ENCODE assay signal across 30 mouse cellular contexts in the genomic region with DNA sequence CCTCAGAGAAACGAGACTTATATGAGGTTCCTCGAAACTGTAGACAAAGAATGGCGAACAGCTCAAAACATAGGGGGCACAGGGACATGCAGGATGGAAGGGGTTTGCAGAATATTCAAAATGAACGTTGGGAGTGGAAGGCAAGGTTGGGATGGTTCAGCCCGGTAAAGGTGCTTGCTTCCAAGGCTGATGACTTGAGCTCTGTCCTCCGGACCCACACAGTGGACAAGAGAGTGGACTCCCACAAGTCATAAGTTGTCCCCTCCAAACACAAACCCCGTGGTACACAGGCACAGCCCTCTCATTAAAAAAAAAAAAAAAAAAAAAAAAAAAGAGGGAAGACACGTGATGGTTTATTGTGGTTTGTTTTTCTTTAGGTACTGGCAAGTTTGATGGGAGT.
"Had no signal": no experiment of that assay in that cellular context is flagged by ENCODE, and none has a peak within 500 bp of the region (broad histone marks: within the 10 kb centered on the region; RNA-seq: fewer than 3 reads in every experiment).

No protein-coding gene starts in this region.

- H3K4me3 ChIP-seq: limb, embryonic 10.5 days; limb, embryonic 15.5 days; liver, embryonic 12.5 days; liver, embryonic 13.5 days; liver, embryonic 15.5 days; lung, embryonic 15.5 days; megakaryocyte, embryonic 14.5 days; midbrain, embryonic 10.5 days; midbrain, embryonic 12.5 days; midbrain, embryonic 13.5 days; midbrain, embryonic 15.5 days; myocyte; neural tube, embryonic 12.5 days had no signal

- H3K4me2 ChIP-seq: liver, embryonic 11.5 days; liver, embryonic 12.5 days; liver, embryonic 13.5 days; liver, embryonic 15.5 days; lung, embryonic 14.5 days; lung, embryonic 15.5 days; neural tube, embryonic 12.5 days had no signal

- H3K27ac ChIP-seq: limb, embryonic 10.5 days; limb, embryonic 12.5 days; limb, embryonic 13.5 days; limb, embryonic 15.5 days; liver, embryonic 12.5 days; liver, embryonic 13.5 days; liver, embryonic 14.5 days; liver, embryonic 15.5 days; lung, embryonic 15.5 days; macrophage; midbrain, embryonic 12.5 days; midbrain, embryonic 15.5 days; neural tube, embryonic 12.5 days had no signal

- H3K9ac ChIP-seq: limb, embryonic 12.5 days; limb, embryonic 13.5 days; limb, embryonic 15.5 days; liver, embryonic 12.5 days; liver, embryonic 13.5 days; liver, embryonic 14.5 days; liver, embryonic 15.5 days; liver, postnatal 0 days; lung, embryonic 14.5 days; lung, embryonic 15.5 days; midbrain, embryonic 12.5 days; midbrain, embryonic 13.5 days; midbrain, embryonic 15.5 days; neural tube, embryonic 12.5 days had no signal

- DNase-seq: left cerebral cortex, postnatal 4 days; liver; liver, embryonic 13.5 days; liver, postnatal 0 days; lung, adult 18-20 months; lung, adult 2 months; lung, postnatal 10 days; lung, postnatal 14 days; lung, postnatal 36 days; lung, postnatal 4 days had no signal

- H3K4me1 ChIP-seq: liver, embryonic 12.5 days; liver, embryonic 13.5 days; liver, embryonic 15.5 days; lung, embryonic 15.5 days; megakaryocyte, embryonic 14.5 days had no signal

- ATAC-seq: liver, embryonic 12.5 days; liver, postnatal 0 days; lung, postnatal 0 days; midbrain, embryonic 15.5 days; midbrain, embryonic 16.5 days had no signal

- H3K9me3 ChIP-seq: limb, embryonic 10.5 days; limb, embryonic 12.5 days; limb, embryonic 13.5 days; limb, embryonic 15.5 days; liver, embryonic 12.5 days; liver, embryonic 13.5 days; liver, embryonic 15.5 days; lung, embryonic 15.5 days; midbrain, embryonic 10.5 days; midbrain, embryonic 12.5 days; midbrain, embryonic 13.5 days; midbrain, embryonic 15.5 days; neural tube, embryonic 12.5 days had no signal

- H3K36me3 ChIP-seq: limb, embryonic 10.5 days; limb, embryonic 12.5 days; limb, embryonic 13.5 days; limb, embryonic 15.5 days; liver, embryonic 12.5 days; liver, embryonic 13.5 days; liver, embryonic 15.5 days; lung, embryonic 15.5 days; midbrain, embryonic 10.5 days; midbrain, embryonic 12.5 days; midbrain, embryonic 13.5 days; midbrain, embryonic 15.5 days; neural tube, embryonic 12.5 days had no signal
